Mouse (Mus musculus) hindbrain, embryonic 11.5 days (tissue): ENCODE measurements around the gene Lrrc10b. TPM values are rescaled to one million over a fixed set of nuclear protein-coding genes. Genes with fewer than 3 reads are reported as not detected.

ENCODE experiments used
- ATAC-seq: fragments of 200-750 bp; cut with Nextera tagmentation; 2 replicates; pipeline ENCODE4 v1.8.0; 2017; ENCODE audit warnings: mild to moderate bottlenecking, moderate TSS enrichment, moderate library complexity; ENCODE audit not compliant: low FRiP score
- DNase-seq: peaks from one replicate; pipeline ENCODE4 v3.0.0-alpha.2; 2015; ENCODE audit warnings: low spot score
- H3K27ac ChIP-seq: fragments of 300-500 bp; sonication (generic); 2 replicates; pipeline ENCODE4 v1.5.1; 2014; ENCODE audit warnings: mild to moderate bottlenecking, low read depth, low read length
- H3K27me3 ChIP-seq: fragments of 300-500 bp; sonication (generic); 2 replicates; pipeline ENCODE4 v1.6.1; 2014; ENCODE audit warnings: mild to moderate bottlenecking, low read length, moderate library complexity, mixed read lengths; ENCODE audit not compliant: control insufficient read depth, insufficient read depth
- H3K36me3 ChIP-seq: fragments of 300-500 bp; sonication (generic); 2 replicates; pipeline ENCODE4 v1.6.1; 2014; ENCODE audit warnings: mild to moderate bottlenecking, low read length, moderate library complexity, mixed read lengths; ENCODE audit not compliant: control insufficient read depth, insufficient read depth
- H3K4me1 ChIP-seq: fragments of 300-500 bp; sonication (generic); replicated peaks from 2 replicates; pipeline ENCODE4 v1.6.1; 2014; ENCODE audit warnings: low read length, mixed read lengths; ENCODE audit not compliant: control insufficient read depth, insufficient read depth
- H3K4me2 ChIP-seq: fragments of 300-500 bp; sonication (generic); replicated peaks from 2 replicates; pipeline ENCODE4 v1.6.1; 2014; ENCODE audit warnings: mild to moderate bottlenecking, low read depth, low read length
- H3K4me3 ChIP-seq: fragments of 300-500 bp; sonication (generic); 2 replicates; pipeline ENCODE4 v1.5.1; 2014; ENCODE audit warnings: low read depth, low read length
- H3K9ac ChIP-seq: fragments of 300-500 bp; sonication (generic); 2 replicates; pipeline ENCODE4 v1.6.1; 2014; ENCODE audit warnings: low read depth, low read length
- H3K9me3 ChIP-seq: fragments of 300-500 bp; sonication (generic); 2 replicates; pipeline ENCODE4 v1.6.1; 2016; ENCODE audit warnings: low read length; ENCODE audit not compliant: control insufficient read depth
- WGBS: fragments of 180-500 bp; shearing (Covaris S2); extraction: QIAGEN DNeasy Blood & Tissue Kit; methylation state at CpG from one replicate; pipeline ENCODE4 v1.1.7; 2014; 5-methylcytosine and 5-hydroxymethylcytosine counted together
- polyA plus RNA-seq: library from polyadenylated mRNA; unstranded; fragments of >200 nt; fragmentation: Nextera tagmentation; extraction: Ambion mirVana; gene quantifications from 2 replicates; pipeline ENCODE4 v1.2.1, GENCODE M21; 2014

Gene Lrrc10b
- polyA plus RNA-seq: 0.59 and 0.69 TPM in 2 replicates

DNA sequence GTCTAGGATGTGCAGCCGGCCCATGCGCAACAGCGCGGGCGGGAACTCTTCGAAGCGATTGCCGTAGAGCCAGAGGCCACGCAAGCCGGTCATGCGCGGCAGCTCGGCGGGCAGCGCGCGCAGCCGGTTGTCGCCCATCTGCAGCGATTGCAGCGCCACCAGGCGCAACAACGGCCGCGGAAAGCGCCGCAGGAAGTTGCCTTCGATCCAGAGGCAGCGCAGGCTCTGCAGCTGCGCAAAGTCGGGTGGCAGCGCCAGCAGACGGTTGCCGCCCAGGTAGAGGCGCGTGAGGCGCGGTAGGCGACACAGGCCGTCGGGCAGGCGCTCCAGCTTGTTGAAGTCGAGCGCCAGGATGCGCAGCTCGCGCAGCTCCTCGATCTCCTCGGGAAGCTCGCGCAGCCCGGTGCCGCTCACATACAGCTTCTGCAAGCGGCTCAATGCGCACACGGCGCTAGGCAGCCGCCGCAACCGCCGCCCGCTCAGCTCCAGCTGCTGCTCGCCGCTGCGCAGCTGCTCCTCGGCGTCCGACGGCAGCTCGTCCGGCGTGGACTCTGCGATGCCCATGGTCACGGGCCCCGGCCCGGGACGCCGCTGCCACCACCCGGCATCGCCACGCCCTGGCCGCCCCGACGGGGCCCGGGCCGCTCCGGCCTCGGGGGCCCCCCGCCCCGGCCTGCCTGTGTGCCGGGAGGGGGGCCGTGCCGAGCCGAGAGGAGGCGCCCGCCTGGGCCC, at the start of gene Lrrc10b:
Lrrc10b (minus strand) TSS at position 722 of the 732 bp plus-strand sequence.
- H3K27ac ChIP-seq: peak within 1 kb of the TSS; percentile 47; the same call in 1 of the 2 replicates
- H3K36me3 ChIP-seq: no peaks in the 10 kb centered on the region
- peak within 1 kb of the TSS; percentile 95 for H3K4me2 ChIP-seq
- H3K4me3 ChIP-seq: peak within 1 kb of the TSS; percentile 43
- H3K27me3 ChIP-seq: peaks cover 51% of the 10 kb centered on the region
- peak; percentile 84 for DNase-seq
- ATAC-seq: peak; percentile 62
- H3K4me1 ChIP-seq: peaks cover 12% of the 10 kb centered on the region; the same call in 1 of the 2 replicates
- peak within 1 kb of the TSS; percentile 49 for H3K9ac ChIP-seq
- H3K9me3 ChIP-seq: no peaks in the 10 kb centered on the region
- WGBS: under 1% methylated on average over 76 of the region's 96 CpGs

DNA sequence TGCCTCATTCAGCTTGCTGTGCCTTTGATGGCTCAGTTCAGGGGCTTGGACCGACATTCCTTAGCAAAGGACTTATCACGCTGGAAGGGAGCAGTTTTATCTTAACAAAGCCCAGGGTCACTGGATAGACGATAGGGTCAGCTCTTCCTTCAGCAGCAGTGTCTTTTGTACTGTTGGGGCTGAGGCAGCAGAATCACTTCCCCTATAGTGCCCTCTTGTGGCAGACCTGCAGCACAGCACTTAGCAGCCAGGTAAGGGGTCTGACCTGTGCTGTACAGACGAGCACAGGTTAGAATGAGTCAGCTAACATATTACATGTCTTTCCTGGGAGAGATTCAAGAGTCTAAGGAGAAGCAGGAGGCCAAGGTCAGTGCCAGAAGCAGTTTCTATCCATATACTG, 45.3 kb upstream of the Lrrc10b start:
- Histone ChIP-seq H3K9me3 (no peaks in the 10 kb centered on the region), H3K36me3 (peaks cover 2% of the 10 kb centered on the region; the same call in 1 of the 2 replicates), H3K4me1 (no peaks in the 10 kb centered on the region), H3K27ac (no peak overlapping the region), H3K4me3 (no peak overlapping the region), H3K9ac (no peak overlapping the region), H3K4me2 (no peak overlapping the region), H3K27me3 (no peaks in the 10 kb centered on the region)
- ATAC-seq: peak; percentile 71; the same call in 1 of the 2 replicates
- 10% methylated on average over 4 of the region's 4 CpGs for WGBS
- DNase-seq: peak; percentile 80

DNA sequence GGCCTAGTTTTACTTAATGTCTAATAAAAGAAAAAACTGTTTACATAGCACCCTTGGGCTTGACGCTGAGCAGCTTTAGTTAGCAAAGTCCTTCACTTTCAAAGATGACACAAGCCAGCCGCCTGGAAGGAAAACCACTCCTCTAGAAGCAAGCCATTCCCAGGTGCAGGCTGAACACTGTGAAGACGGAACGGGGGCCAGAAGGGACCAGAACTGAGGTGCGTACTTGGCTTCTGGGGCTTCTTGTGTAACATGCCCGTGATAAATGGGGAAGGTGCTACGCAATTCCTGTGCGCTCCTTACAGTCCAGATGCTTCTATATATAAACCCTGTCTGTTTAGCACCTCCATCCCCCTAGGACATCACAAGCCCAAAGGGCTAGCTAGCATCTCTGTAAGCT, 43.3 kb upstream of the Lrrc10b start:
- DNase-seq: no peak

DNA sequence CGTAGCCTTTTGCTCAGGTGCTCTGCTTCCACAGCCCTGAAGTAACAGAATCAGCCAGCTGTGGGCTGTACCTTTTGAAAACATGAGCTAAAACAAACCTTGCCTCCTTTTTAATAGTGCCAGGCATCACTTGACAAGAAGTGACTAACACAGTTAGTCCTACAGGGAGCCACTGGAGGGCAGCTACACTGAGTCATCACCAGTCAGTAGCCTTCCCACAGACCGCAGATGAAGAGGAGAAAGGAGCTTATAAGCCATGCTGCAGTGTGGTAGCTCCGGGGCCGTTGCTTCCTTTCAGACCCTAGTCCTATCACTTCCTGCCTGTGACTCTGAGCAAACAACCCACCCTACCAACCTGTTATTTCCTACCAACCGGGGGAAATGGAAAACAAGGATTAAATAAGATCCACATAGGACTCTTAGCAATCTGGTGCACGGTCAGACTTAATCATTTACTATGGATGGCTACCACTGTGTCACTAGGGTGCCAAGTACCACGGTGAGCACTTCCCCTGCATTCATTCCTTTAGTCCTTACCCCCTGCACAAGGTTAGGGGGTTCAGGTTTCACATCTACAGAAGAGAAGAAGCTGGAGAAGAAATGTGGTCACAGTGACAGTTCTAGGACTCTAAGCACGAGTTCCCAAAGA, 40.4 kb upstream of the Lrrc10b start:
- Histone ChIP-seq H3K27me3 (no peaks in the 10 kb centered on the region), H3K4me1 (no peaks in the 10 kb centered on the region), H3K9me3 (no peaks in the 10 kb centered on the region), H3K27ac (no peak overlapping the region), H3K9ac (no peak overlapping the region), H3K4me2 (no peak overlapping the region), H3K4me3 (no peak overlapping the region), H3K36me3 (peaks cover 2% of the 10 kb centered on the region; the same call in 1 of the 2 replicates)
- ATAC-seq: no peak
- DNase-seq: no peak
- 57% methylated on average over 8 of the region's 8 CpGs for WGBS

More for the DNA sequence above, 43.3 kb upstream of the Lrrc10b start:
- WGBS: 93% methylated on average over 8 of the region's 8 CpGs
- ATAC-seq: no peak
- H3K27ac ChIP-seq: no peak overlapping the region
- no peaks in the 10 kb centered on the region for H3K27me3 ChIP-seq
- H3K9me3 ChIP-seq: no peaks in the 10 kb centered on the region
- no peak overlapping the region for H3K4me3 ChIP-seq
- H3K4me1 ChIP-seq: no peaks in the 10 kb centered on the region
- H3K9ac ChIP-seq: no peak overlapping the region
- no peak overlapping the region for H3K4me2 ChIP-seq
- peaks cover 2% of the 10 kb centered on the region; the same call in 1 of the 2 replicates for H3K36me3 ChIP-seq

DNA sequence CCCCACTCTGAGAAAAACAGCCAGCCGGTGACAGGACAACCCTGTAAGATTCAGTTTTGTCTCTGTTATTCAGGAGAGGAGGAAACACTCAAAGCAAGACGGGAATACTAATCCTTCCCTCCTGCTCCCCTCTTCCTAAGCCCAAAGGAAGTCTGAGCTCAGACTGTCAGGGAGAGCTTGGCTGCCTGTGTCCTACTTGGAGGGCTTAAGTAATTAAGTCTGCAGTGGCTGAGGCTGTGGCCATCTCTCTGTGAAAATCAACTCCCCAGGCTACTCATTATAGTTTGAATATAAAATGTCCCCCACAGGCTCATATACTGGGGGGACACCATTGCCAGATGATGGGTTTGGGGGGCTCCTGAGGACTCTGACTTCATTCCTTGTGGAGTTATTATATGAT, 39.7 kb upstream of the Lrrc10b start:
- DNase-seq (no peak), ATAC-seq (no peak)
- no peak overlapping the region for H3K4me3 ChIP-seq
- H3K4me2 ChIP-seq: no peak overlapping the region
- H3K27ac ChIP-seq: 0 out of 2 replicates have a peak overlapping the region, but pooled peaks have one; percentile 17
- H3K36me3 ChIP-seq: peaks cover 2% of the 10 kb centered on the region; the same call in 1 of the 2 replicates
- no peaks in the 10 kb centered on the region for H3K27me3 ChIP-seq
- no peaks in the 10 kb centered on the region for H3K4me1 ChIP-seq
- H3K9me3 ChIP-seq: no peaks in the 10 kb centered on the region
- WGBS: 74% methylated on average over 2 of the region's 2 CpGs
- no peak overlapping the region for H3K9ac ChIP-seq

DNA sequence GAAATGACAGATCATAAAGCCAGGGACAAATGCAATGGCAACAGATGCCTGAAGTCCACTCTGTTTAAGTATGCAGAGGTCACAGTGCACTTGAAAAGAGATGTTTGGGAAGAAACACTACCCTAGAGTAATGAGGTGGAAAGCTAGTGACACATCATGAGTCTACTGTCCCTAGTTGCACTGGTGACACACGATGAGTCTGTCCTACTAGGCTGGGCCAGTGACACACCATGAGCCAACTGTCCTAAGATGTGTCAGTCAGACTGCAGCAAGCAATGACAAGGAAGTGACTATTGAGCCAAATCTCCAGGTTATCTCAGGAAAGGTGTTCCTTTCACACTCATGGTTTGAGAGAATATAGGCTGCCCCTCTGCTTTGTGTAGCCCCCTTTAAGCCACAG, 38.4 kb upstream of the Lrrc10b start:
- 88% methylated on average over 1 of the region's 1 CpGs for WGBS
- no peaks in the 10 kb centered on the region for H3K9me3 ChIP-seq

DNA sequence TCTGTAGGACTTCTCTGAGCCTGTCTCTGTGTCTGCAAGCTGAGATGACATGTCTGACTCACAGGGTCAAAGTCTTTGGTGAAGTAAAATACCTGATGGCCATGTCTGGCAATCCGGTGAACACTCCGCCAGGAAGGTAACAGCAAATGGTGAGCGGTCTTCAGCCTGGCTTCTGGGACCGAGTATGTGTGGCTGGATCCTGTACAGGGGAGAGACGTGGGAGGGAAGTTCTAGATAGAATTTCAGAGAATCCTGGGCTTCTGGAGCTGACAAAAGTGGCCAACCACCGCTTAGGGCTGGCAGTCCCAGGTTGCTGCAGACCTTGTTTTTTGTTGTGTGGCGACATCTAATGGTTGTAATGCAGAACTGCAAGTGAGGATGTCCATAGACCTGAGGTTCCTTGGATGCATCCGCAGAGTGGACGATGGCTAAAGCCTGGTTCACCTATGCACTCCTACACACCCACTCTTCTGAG, 29.0 kb upstream of the Lrrc10b start:
- no peaks in the 10 kb centered on the region for H3K36me3 ChIP-seq
- WGBS: 26% methylated on average over 9 of the region's 9 CpGs

More for the DNA sequence above, 38.4 kb upstream of the Lrrc10b start:
- no peaks in the 10 kb centered on the region; the same call in 1 of the 2 replicates for H3K36me3 ChIP-seq
- H3K27ac ChIP-seq: no peak overlapping the region
- H3K4me3 ChIP-seq: no peak overlapping the region
- H3K4me1 ChIP-seq: no peaks in the 10 kb centered on the region
- H3K27me3 ChIP-seq: no peaks in the 10 kb centered on the region
- no peak for DNase-seq
- no peak overlapping the region for H3K9ac ChIP-seq
- ATAC-seq: no peak
- no peak overlapping the region for H3K4me2 ChIP-seq

DNA sequence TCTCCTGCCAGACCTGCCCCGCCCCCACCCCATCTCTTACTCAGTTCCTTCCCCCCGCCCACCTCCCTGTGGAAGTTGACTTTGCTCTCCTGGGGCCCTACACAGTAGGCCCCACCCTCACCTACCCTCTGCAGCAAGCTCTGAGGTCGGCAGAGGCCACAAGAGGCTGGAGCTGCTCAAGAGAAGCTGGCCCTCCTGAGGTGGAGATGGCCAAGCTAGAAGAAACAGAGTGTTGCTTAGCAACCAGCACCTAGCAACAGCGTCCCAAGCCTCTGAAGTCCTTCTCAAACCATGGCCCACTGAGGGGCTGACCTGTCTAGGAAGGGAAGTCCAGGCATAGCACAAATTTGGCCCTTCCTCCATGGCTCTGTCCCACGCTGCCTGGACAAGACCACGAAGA, 25.4 kb upstream of the Lrrc10b start, which contains the start of gene Ppp1r32:
Ppp1r32 (minus strand) TSS at position 226 of the 400 bp plus-strand sequence.
- H3K27ac ChIP-seq: no peak within 1 kb of the TSS
- WGBS: 29% methylated on average over 6 of the region's 6 CpGs
- H3K9ac ChIP-seq: no peak within 1 kb of the TSS
- no peaks in the 10 kb centered on the region for H3K4me1 ChIP-seq
- no peaks in the 10 kb centered on the region for H3K36me3 ChIP-seq
- no peaks in the 10 kb centered on the region for H3K9me3 ChIP-seq
- ATAC-seq: peak; percentile 65; the same call in 1 of the 2 replicates
- no peak within 1 kb of the TSS for H3K4me3 ChIP-seq
- H3K27me3 ChIP-seq: no peaks in the 10 kb centered on the region
- DNase-seq: peak; percentile 76
- no peak within 1 kb of the TSS for H3K4me2 ChIP-seq

More for the DNA sequence above, 29.0 kb upstream of the Lrrc10b start:
- Histone ChIP-seq H3K4me1 (no peaks in the 10 kb centered on the region), H3K4me2 (no peak overlapping the region), H3K27me3 (no peaks in the 10 kb centered on the region), H3K9me3 (no peaks in the 10 kb centered on the region), H3K9ac (no peak overlapping the region), H3K27ac (no peak overlapping the region), H3K4me3 (no peak overlapping the region)
- ATAC-seq (peak; percentile 65), DNase-seq (peak; percentile 81)
